Mouse (Mus musculus) CH12F3 (cell line): Measurements from ENCODE around the gene Tmem63b.

Source experiments
- in situ Hi-C: fragments of 300-500 bp; cut with MboI; formaldehyde crosslinking; loops from 2 replicates; pipeline ENCODE4 v1.14.3; 2020; ENCODE audit warnings: low sequenced_read_pairs

The Tmem63b gene

DNA sequence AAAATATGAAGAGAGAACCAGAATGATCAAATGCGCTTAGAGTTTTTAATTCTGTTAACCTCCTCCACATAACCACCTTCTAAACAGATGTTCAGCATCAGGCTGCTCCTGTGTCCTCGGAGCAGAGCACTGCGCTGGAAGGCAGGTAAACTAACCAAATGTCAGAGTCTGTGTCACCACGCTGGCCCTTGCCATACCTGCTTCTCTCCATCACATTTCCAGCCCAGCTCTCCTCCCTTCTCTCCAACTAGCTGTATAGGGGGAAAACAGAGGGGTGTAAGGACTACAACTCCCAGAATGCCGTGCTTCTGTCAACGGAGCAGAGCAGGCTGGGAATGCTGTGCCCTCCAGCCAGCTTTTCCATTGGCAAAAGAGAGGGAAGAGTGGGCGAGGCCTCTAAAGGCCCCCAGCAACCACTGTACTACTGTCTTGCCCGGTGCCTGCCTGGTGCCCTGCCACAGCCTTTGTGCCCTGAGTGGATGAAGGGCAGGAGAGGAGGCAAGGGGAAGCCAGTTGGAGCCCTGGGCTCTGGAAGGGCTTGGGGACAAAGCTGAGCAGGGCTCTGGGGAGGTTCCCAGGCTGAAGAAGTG lies 6.2 kb downstream of the Tmem63b start:
- in situ Hi-C loops, result no loop called here

DNA sequence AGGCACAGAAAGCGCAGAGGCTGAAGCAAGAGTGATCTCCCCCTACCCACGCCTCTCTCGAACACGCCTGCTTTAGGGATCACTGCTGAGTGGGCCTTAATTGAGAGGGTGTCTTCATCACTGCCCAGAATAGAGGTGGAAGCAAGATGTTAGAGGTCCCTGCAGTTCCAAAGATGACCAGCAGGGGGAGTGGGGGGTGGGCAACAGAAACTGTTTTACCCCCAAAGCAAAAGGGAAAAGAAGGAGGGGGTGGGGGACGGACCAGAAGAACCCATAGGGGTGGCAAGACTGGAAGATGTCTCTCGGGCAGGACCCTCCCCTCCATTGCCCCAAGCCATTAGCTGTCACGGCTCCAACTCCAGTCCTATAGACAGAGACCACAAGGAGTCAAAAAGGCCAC lies 8.6 kb downstream of the Tmem63b start:
- in situ Hi-C loops, result loop anchor here (5.0 kb wide), 1 partner anchor 39 kb away; no protein-coding TSS in a partner anchor

- in situ Hi-C loops, result loop anchor here (5.0 kb wide), 1 partner anchor 50 kb away; no protein-coding TSS in a partner anchor
These were observed 14.1 kb downstream of the Tmem63b start for GRCm38 (mm10) chr17:45672598-45672997.

DNA sequence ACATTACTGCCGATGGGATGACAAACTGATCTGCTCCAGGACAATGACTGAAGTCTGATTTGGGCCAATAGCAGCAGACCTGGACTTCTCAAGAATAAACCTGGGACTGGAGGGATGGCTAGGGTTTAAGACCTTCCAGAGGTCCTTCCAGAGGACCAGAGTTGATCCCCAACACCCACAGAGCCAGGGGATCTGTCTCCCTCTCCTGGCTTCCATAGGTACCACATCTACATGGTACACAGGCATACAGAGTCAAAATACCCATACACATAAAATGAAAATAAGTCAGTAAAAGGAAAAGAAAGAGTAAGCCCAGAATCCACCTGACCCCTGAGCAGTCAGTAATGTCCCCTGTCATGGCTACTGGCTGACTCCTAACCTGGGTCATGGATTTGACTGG lies 14.9 kb downstream of the Tmem63b start:
- in situ Hi-C loops, result loop anchor here (5.0 kb wide), 1 partner anchor 50 kb away; no protein-coding TSS in a partner anchor

DNA sequence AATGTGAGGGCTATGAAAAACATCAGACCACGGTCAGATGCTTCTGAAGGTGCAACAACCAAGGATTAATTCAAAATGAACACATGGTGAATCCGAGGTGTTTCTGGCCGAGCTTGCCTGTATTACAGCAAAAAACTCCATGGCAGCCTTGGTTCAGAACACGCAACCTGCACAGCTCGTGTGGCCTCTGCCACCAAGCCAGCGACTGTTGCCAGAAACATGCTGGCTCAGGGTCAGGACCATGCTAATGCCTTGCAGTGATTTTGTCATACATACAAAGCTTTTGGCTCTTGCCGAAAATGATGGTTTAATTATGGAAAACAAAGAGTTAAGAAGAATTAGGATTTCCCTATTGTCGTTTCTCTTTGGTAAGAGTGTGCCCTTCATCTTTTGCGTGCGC lies 18.7 kb downstream of the Tmem63b start:
- in situ Hi-C loops, result no loop called here

DNA sequence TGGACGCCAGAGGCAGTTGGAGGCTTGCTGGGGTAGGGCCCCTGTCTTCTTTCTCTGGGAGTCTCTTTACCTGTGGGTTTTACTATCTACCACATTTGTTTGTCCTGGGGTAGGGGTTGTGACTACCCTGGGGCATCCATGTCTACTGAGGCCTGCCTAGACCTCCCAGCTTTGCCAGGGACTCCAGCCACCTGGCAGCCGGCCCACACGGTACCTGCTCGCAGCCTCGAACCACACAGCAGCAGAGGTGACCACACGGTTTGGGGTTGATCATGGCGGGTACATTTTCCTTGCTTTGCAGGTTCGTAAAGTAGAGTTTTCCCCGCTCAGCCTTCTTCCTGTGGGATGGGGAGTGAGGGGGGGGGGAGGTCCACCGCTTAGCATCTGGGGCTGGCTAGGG lies 19.2 kb downstream of the Tmem63b start:
- in situ Hi-C loops, result no loop called here

GRCm38 (mm10) chr17:45666091-45666490 lies 20.6 kb downstream of the Tmem63b start:
- in situ Hi-C loops, result no loop called here

- in situ Hi-C loops, result no loop called here
These were observed 22.1 kb downstream of the Tmem63b start for GRCm38 (mm10) chr17:45664608-45665007.

DNA sequence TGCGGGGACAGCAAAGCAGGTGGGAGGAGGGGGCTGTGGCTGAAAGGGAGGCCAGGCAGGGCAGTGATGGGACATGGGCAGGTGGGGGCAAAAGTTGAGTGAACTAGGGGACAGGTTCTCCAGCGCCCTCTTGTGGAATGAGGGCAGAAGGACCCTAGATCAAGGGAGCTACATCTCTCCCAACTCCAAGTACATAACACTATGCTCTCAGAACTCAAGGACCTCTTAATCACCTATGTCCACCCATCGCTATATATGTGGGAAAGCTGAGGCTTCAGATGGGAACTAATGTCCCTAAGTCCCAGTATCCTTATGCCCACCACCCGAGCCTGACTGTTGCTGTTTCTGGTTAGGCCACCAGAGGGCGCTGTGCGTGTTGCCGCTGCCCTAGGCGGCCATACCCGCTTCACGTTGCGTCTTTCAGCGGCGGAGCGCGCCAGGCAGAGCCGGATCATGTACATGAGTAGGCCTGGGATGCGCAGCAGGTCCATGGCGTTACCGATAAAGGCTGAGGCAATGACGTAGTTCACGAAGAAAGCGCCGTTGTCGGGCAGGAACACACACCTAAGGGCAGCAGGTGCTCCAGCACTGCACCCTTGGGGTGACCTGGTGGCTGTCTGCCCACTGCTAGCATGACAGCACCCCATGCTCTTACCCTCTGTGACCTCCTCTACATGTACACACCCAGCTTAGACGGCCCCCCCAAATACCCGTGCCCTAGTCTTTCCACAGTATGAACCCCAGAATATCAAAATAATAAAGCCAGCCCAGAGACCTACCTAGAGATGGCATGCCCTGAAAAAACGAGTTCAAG lies 23.4 kb downstream of the Tmem63b start:
- in situ Hi-C loops, result no loop called here

- in situ Hi-C loops, result no loop called here
These were observed 27.5 kb downstream of the Tmem63b start, which contains the start of gene Capn11 for GRCm38 (mm10) chr17:45659225-45659624. Gene Capn11 (minus strand): TSS chr17:45659325.

GRCm38 (mm10) chr17:45655820-45656219 lies 30.9 kb downstream of the Tmem63b start:
- in situ Hi-C loops, result no loop called here

DNA sequence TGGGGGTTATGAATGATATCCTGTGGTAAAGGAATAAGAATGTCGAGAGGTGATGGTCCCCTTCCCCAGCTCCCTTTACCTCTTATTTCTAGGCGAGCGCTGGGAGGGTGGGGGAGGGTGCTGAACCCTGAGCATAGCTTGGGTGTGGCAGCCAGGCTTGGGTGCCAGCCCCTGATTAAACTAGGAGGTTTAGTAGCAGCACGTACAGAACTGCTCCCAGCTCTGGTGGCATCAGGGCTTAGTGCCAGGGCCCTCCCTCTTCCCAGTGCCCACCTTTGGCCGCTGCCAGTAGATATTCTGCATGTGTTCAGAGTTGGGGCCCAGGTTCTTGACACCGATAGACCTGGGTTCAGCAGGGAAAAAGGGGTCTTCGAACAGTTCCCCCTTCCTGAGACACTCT lies 33.5 kb downstream of the Tmem63b start:
- in situ Hi-C loops, result no loop called here

GRCm38 (mm10) chr17:45644185-45644584 lies 42.5 kb downstream of the Tmem63b start:
- in situ Hi-C loops, result no loop called here

DNA sequence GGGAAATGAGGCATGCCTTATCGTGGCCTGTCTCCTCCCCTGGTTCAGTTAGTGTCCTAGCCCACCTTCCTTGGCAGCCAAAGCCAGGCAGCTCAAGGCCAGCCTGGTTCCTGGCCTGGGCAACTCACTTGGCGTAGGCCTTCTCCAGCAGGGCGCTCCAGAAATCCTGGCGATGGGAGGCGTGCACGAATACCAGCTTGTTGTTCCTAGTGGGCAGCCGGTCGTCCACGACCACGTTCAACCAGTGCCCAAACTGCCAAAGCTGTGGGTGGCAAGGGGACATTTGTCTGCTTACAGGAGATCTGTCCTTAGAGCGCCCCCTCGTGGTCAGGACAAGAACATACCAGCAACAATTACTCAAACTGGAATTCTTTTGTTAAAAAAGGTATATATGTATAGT lies 44.0 kb downstream of the Tmem63b start:
- in situ Hi-C loops, result no loop called here

GRCm38 (mm10) chr17:45641981-45642380 lies 44.7 kb downstream of the Tmem63b start:
- in situ Hi-C loops, result no loop called here

- in situ Hi-C loops, result no loop called here
These were observed 48.0 kb downstream of the Tmem63b start for GRCm38 (mm10) chr17:45638596-45639295.

GRCm38 (mm10) chr17:45634033-45634432 lies 52.7 kb downstream of the Tmem63b start:
- in situ Hi-C loops, result no loop called here

- in situ Hi-C loops, result no loop called here
These were observed 54.8 kb downstream of the Tmem63b start for GRCm38 (mm10) chr17:45631940-45632339.

DNA sequence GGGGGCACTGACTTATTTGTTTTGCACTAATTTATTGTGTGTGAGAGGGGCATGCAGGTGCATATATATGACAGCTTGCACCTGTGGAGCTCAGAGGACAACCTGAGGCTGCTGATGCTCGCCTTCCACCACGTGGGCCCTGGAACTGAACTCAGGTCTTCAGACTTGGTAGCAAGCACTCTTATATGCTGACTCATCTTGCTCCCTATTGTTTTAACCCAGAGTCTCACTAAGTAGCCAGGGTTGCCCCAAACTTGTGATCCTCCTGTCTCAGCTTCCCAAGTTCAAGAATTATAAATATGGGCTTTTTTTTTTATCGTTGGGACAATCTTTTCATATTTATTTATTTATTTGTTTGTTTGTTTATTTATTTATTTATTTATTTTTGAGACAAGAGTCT lies 55.7 kb downstream of the Tmem63b start:
- in situ Hi-C loops, result no loop called here

DNA sequence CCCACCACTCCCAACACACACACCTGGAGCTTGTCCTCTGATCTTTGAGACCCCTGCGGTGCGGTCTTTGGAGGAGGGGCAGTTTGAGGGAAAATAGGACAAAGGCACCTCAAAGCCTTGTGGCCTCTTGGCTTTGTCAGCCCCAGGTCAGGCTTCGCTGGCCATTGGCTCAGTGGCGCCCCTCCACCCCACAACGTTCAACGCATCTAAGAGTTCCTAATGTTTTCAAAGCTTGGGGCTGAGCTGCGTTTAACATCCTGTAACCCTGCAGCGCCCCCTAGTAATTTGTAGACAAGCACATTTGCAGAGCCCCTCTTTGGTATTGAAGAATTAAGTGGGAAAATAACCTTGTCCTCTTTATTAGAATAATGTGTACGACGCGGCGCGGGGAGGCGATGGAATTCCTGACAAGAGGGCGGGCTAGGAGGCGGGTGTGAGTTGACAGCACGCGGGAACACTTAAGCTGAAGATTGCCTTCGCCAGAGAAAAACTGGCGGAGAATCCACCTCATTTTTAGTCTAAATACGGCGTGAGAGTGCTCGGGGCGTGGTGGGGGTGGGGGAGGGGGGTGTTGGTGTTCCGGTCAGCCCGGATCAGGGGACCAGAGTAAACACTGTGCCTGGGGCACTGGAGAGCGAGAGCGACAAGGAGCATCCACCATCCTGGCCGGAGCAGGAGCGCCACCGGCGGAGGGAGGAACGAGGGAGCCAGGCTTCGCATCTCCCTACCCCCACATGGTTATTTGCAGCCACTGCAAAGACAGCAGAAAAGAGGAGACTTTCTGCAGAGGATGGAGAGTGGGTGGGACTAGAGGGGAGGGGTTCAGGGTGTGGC lies 56.6 kb downstream of the Tmem63b start:
- in situ Hi-C loops, result no loop called here
